Mouse (Mus musculus): ENCODE measurements around the gene Myo1b. TPM values are rescaled to one million over a fixed set of nuclear protein-coding genes. Genes with fewer than 3 reads are reported as not detected.

Gene Myo1b
- polyA plus RNA-seq, 1 experiment from 2014 or later: 63.8 TPM

GRCm38 (mm10) chr1:51765156-51765555 is 150.7 kb downstream of the Myo1b start:
- Histone ChIP-seq H3K4me2 (no peak overlapping the region), H3K4me3 (replicated peaks) (no peak overlapping the region), H3K4me1 (no peaks in the 10 kb centered on the region), H3K27me3 (replicated peaks) (no peaks in the 10 kb centered on the region), H3K36me3 (peaks cover 8% of the 10 kb centered on the region), H3K9me3 (no peaks in the 10 kb centered on the region), H3K27ac (no peak overlapping the region), H3K9ac (no peak overlapping the region)
- 68% methylated on average over 5 of the region's 5 CpGs for WGBS
- ATAC-seq (ENCODE audit: insufficient read depth, low FRiP score, low read depth): no peak

- 83% methylated on average over 6 of the region's 6 CpGs for WGBS
- Histone ChIP-seq H3K27ac (no peak overlapping the region), H3K4me1 (no peaks in the 10 kb centered on the region), H3K4me3 (replicated peaks) (no peak overlapping the region), H3K9me3 (no peaks in the 10 kb centered on the region), H3K9ac (no peak overlapping the region), H3K36me3 (peaks cover 15% of the 10 kb centered on the region), H3K27me3 (replicated peaks) (no peaks in the 10 kb centered on the region), H3K4me2 (no peak overlapping the region)
- ATAC-seq (ENCODE audit: insufficient read depth, low FRiP score, low read depth): no peak
Observed at GRCm38 (mm10) chr1:51759657-51760056, 156.2 kb downstream of the Myo1b start.

GRCm38 (mm10) chr1:51758326-51759109 is 157.4 kb downstream of the Myo1b start:
- Histone ChIP-seq H3K4me2 (no peak overlapping the region), H3K27me3 (replicated peaks) (no peaks in the 10 kb centered on the region), H3K4me3 (replicated peaks) (no peak overlapping the region), H3K4me1 (no peaks in the 10 kb centered on the region), H3K9ac (no peak overlapping the region), H3K9me3 (no peaks in the 10 kb centered on the region), H3K27ac (no peak overlapping the region), H3K36me3 (peaks cover 15% of the 10 kb centered on the region)
- 75% methylated on average over 15 of the region's 15 CpGs for WGBS
- no peak for ATAC-seq (ENCODE audit: insufficient read depth, low FRiP score, low read depth)

- no peak for ATAC-seq (ENCODE audit: insufficient read depth, low FRiP score, low read depth)
- Histone ChIP-seq H3K27me3 (replicated peaks) (no peaks in the 10 kb centered on the region), H3K36me3 (peaks cover 13% of the 10 kb centered on the region), H3K9me3 (no peaks in the 10 kb centered on the region), H3K27ac (no peak overlapping the region), H3K9ac (no peak overlapping the region), H3K4me1 (no peaks in the 10 kb centered on the region), H3K4me2 (no peak overlapping the region), H3K4me3 (replicated peaks) (no peak overlapping the region)
- 87% methylated on average over 6 of the region's 6 CpGs for WGBS
Observed at GRCm38 (mm10) chr1:51753621-51754020, 162.2 kb downstream of the Myo1b start.

- H3K4me1 ChIP-seq: no peaks in the 10 kb centered on the region
- no peaks in the 10 kb centered on the region for H3K9me3 ChIP-seq
- H3K27ac ChIP-seq: no peak overlapping the region
- H3K9ac ChIP-seq: no peak overlapping the region
- no peak overlapping the region for H3K4me2 ChIP-seq
- H3K4me3 ChIP-seq (replicated peaks): no peak overlapping the region
- no peak for ATAC-seq (ENCODE audit: insufficient read depth, low FRiP score, low read depth)
- 72% methylated on average over 10 of the region's 10 CpGs for WGBS
- H3K36me3 ChIP-seq: peaks cover 6% of the 10 kb centered on the region
- no peaks in the 10 kb centered on the region for H3K27me3 ChIP-seq (replicated peaks)
Observed at GRCm38 (mm10) chr1:51751006-51751405, 164.9 kb downstream of the Myo1b start.

- Histone ChIP-seq H3K36me3 (no peaks in the 10 kb centered on the region), H3K9ac (no peak overlapping the region), H3K4me3 (replicated peaks) (no peak overlapping the region), H3K4me1 (no peaks in the 10 kb centered on the region), H3K27ac (no peak overlapping the region), H3K27me3 (replicated peaks) (no peaks in the 10 kb centered on the region), H3K9me3 (no peaks in the 10 kb centered on the region), H3K4me2 (no peak overlapping the region)
- no peak for ATAC-seq (ENCODE audit: insufficient read depth, low FRiP score, low read depth)
- 83% methylated on average over 2 of the region's 2 CpGs for WGBS
Observed at GRCm38 (mm10) chr1:51748306-51748705, 167.6 kb downstream of the Myo1b start.

- 0 out of 2 replicates have a peak overlapping the region, but pooled peaks have one; percentile 4 for H3K27ac ChIP-seq
- ATAC-seq (ENCODE audit: insufficient read depth, low FRiP score, low read depth): no peak
- H3K9ac ChIP-seq: no peak overlapping the region
- H3K27me3 ChIP-seq (replicated peaks): no peaks in the 10 kb centered on the region
- WGBS: 14% methylated on average over 12 of the region's 12 CpGs
- H3K36me3 ChIP-seq: no peaks in the 10 kb centered on the region
- no peaks in the 10 kb centered on the region for H3K4me1 ChIP-seq
- no peak overlapping the region for H3K4me2 ChIP-seq
- H3K4me3 ChIP-seq (replicated peaks): no peak overlapping the region
- no peaks in the 10 kb centered on the region for H3K9me3 ChIP-seq
Observed at GRCm38 (mm10) chr1:51747494-51747893, 168.4 kb downstream of the Myo1b start.

- Histone ChIP-seq H3K36me3 (no peaks in the 10 kb centered on the region), H3K9me3 (no peaks in the 10 kb centered on the region), H3K4me1 (no peaks in the 10 kb centered on the region), H3K4me3 (replicated peaks) (no peak overlapping the region), H3K4me2 (no peak overlapping the region), H3K27me3 (replicated peaks) (no peaks in the 10 kb centered on the region), H3K27ac (no peak overlapping the region), H3K9ac (no peak overlapping the region)
- WGBS: 87% methylated on average over 15 of the region's 15 CpGs
- no peak for ATAC-seq (ENCODE audit: insufficient read depth, low FRiP score, low read depth)
Observed at GRCm38 (mm10) chr1:51746711-51747240, 169.1 kb downstream of the Myo1b start.

GRCm38 (mm10) chr1:51743756-51744425 is 172.0 kb downstream of the Myo1b start:
- H3K9me3 ChIP-seq: no peaks in the 10 kb centered on the region
- no peaks in the 10 kb centered on the region for H3K36me3 ChIP-seq
- no peak overlapping the region for H3K27ac ChIP-seq
- ATAC-seq (ENCODE audit: insufficient read depth, low FRiP score, low read depth): no peak
- H3K4me1 ChIP-seq: no peaks in the 10 kb centered on the region
- WGBS: 98% methylated on average over 3 of the region's 3 CpGs
- H3K4me2 ChIP-seq: no peak overlapping the region
- no peak overlapping the region for H3K9ac ChIP-seq
- no peaks in the 10 kb centered on the region for H3K27me3 ChIP-seq (replicated peaks)
- no peak overlapping the region for H3K4me3 ChIP-seq (replicated peaks)

- H3K4me2 ChIP-seq: no peak overlapping the region
- no peaks in the 10 kb centered on the region for H3K4me1 ChIP-seq
- H3K9me3 ChIP-seq: no peaks in the 10 kb centered on the region
- no peak for ATAC-seq (ENCODE audit: insufficient read depth, low FRiP score, low read depth)
- no peak overlapping the region for H3K9ac ChIP-seq
- H3K27ac ChIP-seq: no peak overlapping the region
- no peak overlapping the region for H3K4me3 ChIP-seq (replicated peaks)
- 95% methylated on average over 1 of the region's 1 CpGs for WGBS
- no peaks in the 10 kb centered on the region for H3K36me3 ChIP-seq
- no peaks in the 10 kb centered on the region for H3K27me3 ChIP-seq (replicated peaks)
Observed at GRCm38 (mm10) chr1:51742586-51742985, 173.3 kb downstream of the Myo1b start.

GRCm38 (mm10) chr1:51740626-51741231 is 175.1 kb downstream of the Myo1b start:
- Histone ChIP-seq H3K9ac (no peak overlapping the region), H3K4me3 (replicated peaks) (no peak overlapping the region), H3K27ac (no peak overlapping the region), H3K4me2 (no peak overlapping the region), H3K27me3 (replicated peaks) (no peaks in the 10 kb centered on the region), H3K36me3 (no peaks in the 10 kb centered on the region), H3K9me3 (no peaks in the 10 kb centered on the region), H3K4me1 (no peaks in the 10 kb centered on the region)
- 79% methylated on average over 10 of the region's 10 CpGs for WGBS
- ATAC-seq (ENCODE audit: insufficient read depth, low FRiP score, low read depth): no peak

All from stomach, embryonic 15.5 days (tissue).